Mouse (Mus musculus): ENCODE results near the gene Ttll9. TPM values are rescaled to one million over a fixed set of nuclear protein-coding genes. Genes with fewer than 3 reads are reported as not detected.

Ttll9 gene
- total RNA-seq, 1 experiment from 2014 or later = not detected

- peak; percentile 17; the same call in 1 of the 2 replicates for ATAC-seq (ENCODE audit: extremely low read depth, insufficient number of reproducible peaks, low FRiP score, poor library complexity, severe bottlenecking)
Measured at GRCm38 (mm10) chr2:152939846-152940245, 22.4 kb upstream of the Ttll9 start.

- ATAC-seq (ENCODE audit: extremely low read depth, insufficient number of reproducible peaks, low FRiP score, poor library complexity, severe bottlenecking) = no peak
Measured at GRCm38 (mm10) chr2:152941106-152941505, 21.2 kb upstream of the Ttll9 start.

GRCm38 (mm10) chr2:152941776-152942175, 20.5 kb upstream of the Ttll9 start:
- ATAC-seq (ENCODE audit: extremely low read depth, insufficient number of reproducible peaks, low FRiP score, poor library complexity, severe bottlenecking) = no peak

- ATAC-seq (ENCODE audit: extremely low read depth, insufficient number of reproducible peaks, low FRiP score, poor library complexity, severe bottlenecking) = no peak
Measured at GRCm38 (mm10) chr2:152942898-152943515, 19.3 kb upstream of the Ttll9 start.

GRCm38 (mm10) chr2:152943568-152943967, 18.7 kb upstream of the Ttll9 start:
- ATAC-seq (ENCODE audit: extremely low read depth, insufficient number of reproducible peaks, low FRiP score, poor library complexity, severe bottlenecking) = no peak

- no peak for ATAC-seq (ENCODE audit: extremely low read depth, insufficient number of reproducible peaks, low FRiP score, poor library complexity, severe bottlenecking)
Measured at GRCm38 (mm10) chr2:152944013-152944412, 18.3 kb upstream of the Ttll9 start.

GRCm38 (mm10) chr2:152947098-152947497, 15.2 kb upstream of the Ttll9 start:
- ATAC-seq (ENCODE audit: extremely low read depth, insufficient number of reproducible peaks, low FRiP score, poor library complexity, severe bottlenecking) = no peak

- no peak for ATAC-seq (ENCODE audit: extremely low read depth, insufficient number of reproducible peaks, low FRiP score, poor library complexity, severe bottlenecking)
Measured at GRCm38 (mm10) chr2:152948438-152949020, 13.8 kb upstream of the Ttll9 start.

GRCm38 (mm10) chr2:152950358-152951064, 11.8 kb upstream of the Ttll9 start:
- no peak for ATAC-seq (ENCODE audit: extremely low read depth, insufficient number of reproducible peaks, low FRiP score, poor library complexity, severe bottlenecking)

- no peak for ATAC-seq (ENCODE audit: extremely low read depth, insufficient number of reproducible peaks, low FRiP score, poor library complexity, severe bottlenecking)
Measured at GRCm38 (mm10) chr2:152951065-152951849, 11.0 kb upstream of the Ttll9 start, which contains the start of gene Dusp15. Gene Dusp15 (minus strand): TSS chr2:152951698.

- ATAC-seq (ENCODE audit: extremely low read depth, insufficient number of reproducible peaks, low FRiP score, poor library complexity, severe bottlenecking) = no peak
Measured at GRCm38 (mm10) chr2:152951850-152952720, 10.2 kb upstream of the Ttll9 start.

GRCm38 (mm10) chr2:152958116-152958515, 4.2 kb upstream of the Ttll9 start:
- no peak for ATAC-seq (ENCODE audit: extremely low read depth, insufficient number of reproducible peaks, low FRiP score, poor library complexity, severe bottlenecking)

GRCm38 (mm10) chr2:152965555-152965954, 3.3 kb downstream of the Ttll9 start:
- ATAC-seq (ENCODE audit: extremely low read depth, insufficient number of reproducible peaks, low FRiP score, poor library complexity, severe bottlenecking) = no peak

- no peak for ATAC-seq (ENCODE audit: extremely low read depth, insufficient number of reproducible peaks, low FRiP score, poor library complexity, severe bottlenecking)
Measured at GRCm38 (mm10) chr2:152976991-152977390, 14.7 kb downstream of the Ttll9 start.

GRCm38 (mm10) chr2:152985582-152985981, 23.3 kb downstream of the Ttll9 start:
- no peak for ATAC-seq (ENCODE audit: extremely low read depth, insufficient number of reproducible peaks, low FRiP score, poor library complexity, severe bottlenecking)

GRCm38 (mm10) chr2:152991529-152991928, 29.2 kb downstream of the Ttll9 start:
- ATAC-seq (ENCODE audit: extremely low read depth, insufficient number of reproducible peaks, low FRiP score, poor library complexity, severe bottlenecking) = peak; percentile 31; the same call in 1 of the 2 replicates

GRCm38 (mm10) chr2:152997046-152997445, 34.8 kb downstream of the Ttll9 start:
- ATAC-seq (ENCODE audit: extremely low read depth, insufficient number of reproducible peaks, low FRiP score, poor library complexity, severe bottlenecking) = no peak

GRCm38 (mm10) chr2:153002492-153003248, 40.4 kb downstream of the Ttll9 start:
- peak; percentile 9; the same call in 1 of the 2 replicates for ATAC-seq (ENCODE audit: extremely low read depth, insufficient number of reproducible peaks, low FRiP score, poor library complexity, severe bottlenecking)

All from neutrophil, adult 5-6 weeks (primary cell).